Mouse (Mus musculus) limb, embryonic 14.5 days (tissue): ENCODE data around the gene Ager. TPM values are rescaled to one million over a fixed set of nuclear protein-coding genes. Genes with fewer than 3 reads are reported as not detected.

ENCODE experiments used
- ATAC-seq: fragments of 200-750 bp; cut with Nextera tagmentation; 2 replicates; pipeline ENCODE4 v1.8.0; 2017; ENCODE audit warnings: low read depth, moderate number of reproducible peaks, moderate TSS enrichment; ENCODE audit not compliant: low FRiP score
- DNase-seq: peaks from one replicate; pipeline ENCODE4 v3.0.0-alpha.2; 2015; ENCODE audit warnings: low spot score
- H3K27ac ChIP-seq: fragments of 300-500 bp; sonication (generic); replicated peaks from 2 replicates; pipeline ENCODE4 v1.5.1; 2014; ENCODE audit warnings: low read depth, mild to moderate bottlenecking, low read length, moderate library complexity, mixed read lengths
- H3K27me3 ChIP-seq: fragments of 300-500 bp; sonication (generic); 2 replicates; pipeline ENCODE4 v1.6.1; 2014; ENCODE audit warnings: low read length, mixed read lengths; ENCODE audit not compliant: control insufficient read depth, insufficient read depth
- H3K36me3 ChIP-seq: fragments of 300-500 bp; sonication (generic); 2 replicates; pipeline ENCODE4 v1.6.1; 2014; ENCODE audit warnings: mild to moderate bottlenecking, low read length, moderate library complexity, mixed read lengths; ENCODE audit not compliant: control insufficient read depth, insufficient read depth
- H3K4me1 ChIP-seq: fragments of 300-500 bp; sonication (generic); 2 replicates; pipeline ENCODE4 v1.6.1; 2014; ENCODE audit warnings: antibody characterized with exemption, low read length, mixed read lengths; ENCODE audit not compliant: control insufficient read depth, insufficient read depth
- H3K4me2 ChIP-seq: fragments of 300-500 bp; sonication (generic); replicated peaks from 2 replicates; pipeline ENCODE4 v1.6.1; 2014; ENCODE audit warnings: low read depth, mild to moderate bottlenecking, low read length, moderate library complexity; ENCODE audit not compliant: severe bottlenecking
- H3K4me3 ChIP-seq: fragments of 300-500 bp; sonication (generic); replicated peaks from 2 replicates; pipeline ENCODE4 v1.5.1; 2014; ENCODE audit warnings: low read length
- H3K9ac ChIP-seq: fragments of 300-500 bp; sonication (generic); 2 replicates; pipeline ENCODE4 v1.6.1; 2014; ENCODE audit warnings: mild to moderate bottlenecking, low read depth, low read length, moderate library complexity; ENCODE audit not compliant: severe bottlenecking
- H3K9me3 ChIP-seq: fragments of 300-500 bp; sonication (generic); 2 replicates; pipeline ENCODE4 v1.6.1; 2016; ENCODE audit warnings: low read length; ENCODE audit not compliant: control insufficient read depth
- POLR2A ChIP-seq: fragments of 200-500 bp; IDR thresholded peaks from 2 replicates; pipeline ENCODE4 v1.8.0; 2012; ENCODE audit warnings: inconsistent platforms, mild to moderate bottlenecking, moderate library complexity, borderline replicate concordance; ENCODE audit not compliant: insufficient read depth, insufficient read length; ENCODE audit errors: extremely low read depth
- WGBS: fragments of 180-500 bp; shearing (Covaris S2); extraction: QIAGEN DNeasy Blood & Tissue Kit; methylation state at CpG from one replicate; pipeline ENCODE4 v1.1.7; 2014; 5-methylcytosine and 5-hydroxymethylcytosine counted together
- polyA plus RNA-seq, 2 experiments: library from polyadenylated mRNA; depleted of rRNA in 1 of 2; stranded (reverse) in 1 of 2; unstranded in 1 of 2; fragments of >200 nt; fragmentation: Nextera tagmentation in 1 of 2; extraction: Ambion mirVana in 1 of 2; gene quantifications; 2 replicates each; pipeline versions ENCODE4 v1.2.1 to v1.2.3; 2012 to 2014

Gene Ager
- polyA plus RNA-seq, 2 experiments, result 2.1 to 12.2 TPM

- Histone ChIP-seq H3K4me2 (no peak overlapping the region), H3K36me3 (peaks cover 44% of the 10 kb centered on the region), H3K27me3 (no peaks in the 10 kb centered on the region), H3K4me3 (no peak overlapping the region), H3K9ac (no peak overlapping the region), H3K9me3 (no peaks in the 10 kb centered on the region), H3K27ac (no peak overlapping the region), H3K4me1 (peaks cover 26% of the 10 kb centered on the region)
- ATAC-seq, result no peak
- no peak for TF ChIP-seq POLR2A
- WGBS, result 70% methylated on average over 8 of the region's 8 CpGs
- DNase-seq, result no peak
Observed at GRCm38 (mm10) chr17:34596098-34596497, 1.6 kb upstream of the Ager start.

GRCm38 (mm10) chr17:34599891-34600290, 2.2 kb downstream of the Ager start:
- Histone ChIP-seq H3K4me1 (peaks cover 20% of the 10 kb centered on the region), H3K27ac (no peak overlapping the region), H3K9ac (no peak overlapping the region), H3K27me3 (no peaks in the 10 kb centered on the region), H3K36me3 (peaks cover 41% of the 10 kb centered on the region), H3K4me2 (no peak overlapping the region), H3K9me3 (no peaks in the 10 kb centered on the region), H3K4me3 (no peak overlapping the region)
- no peak for TF ChIP-seq POLR2A
- DNase-seq (no peak), ATAC-seq (no peak)
- WGBS, result 73% methylated on average over 9 of the region's 9 CpGs

GRCm38 (mm10) chr17:34601796-34602195, 4.1 kb downstream of the Ager start:
- no peak for TF ChIP-seq POLR2A
- peaks cover 28% of the 10 kb centered on the region for H3K4me1 ChIP-seq
- no peak overlapping the region; the same call in 1 of the 2 replicates for H3K4me3 ChIP-seq
- H3K27me3 ChIP-seq, result no peaks in the 10 kb centered on the region
- H3K4me2 ChIP-seq, result no peak overlapping the region
- no peak overlapping the region for H3K27ac ChIP-seq
- no peak overlapping the region for H3K9ac ChIP-seq
- no peaks in the 10 kb centered on the region for H3K9me3 ChIP-seq
- H3K36me3 ChIP-seq, result peaks cover 22% of the 10 kb centered on the region
- no peak for ATAC-seq
- no peak for DNase-seq
- 88% methylated on average over 12 of the region's 12 CpGs for WGBS

- Histone ChIP-seq H3K4me3 (peak within 1 kb of the TSS; percentile 95), H3K9me3 (no peaks in the 10 kb centered on the region), H3K27ac (peak within 1 kb of the TSS; percentile 71), H3K4me2 (peak within 1 kb of the TSS; percentile 92), H3K9ac (peak within 1 kb of the TSS; percentile 55), H3K27me3 (no peaks in the 10 kb centered on the region), H3K36me3 (peaks cover 27% of the 10 kb centered on the region), H3K4me1 (peaks cover 24% of the 10 kb centered on the region)
- under 1% methylated on average over 29 of the region's 30 CpGs for WGBS
- peak; percentile 95 for ATAC-seq
- DNase-seq, result peak; percentile 100
- no peak for TF ChIP-seq POLR2A
Observed at GRCm38 (mm10) chr17:34603375-34604060, 5.9 kb downstream of the Ager start, which contains the start of gene Rnf5. TSS of gene Rnf5 (minus strand) at chr17:34603690.

- no peaks in the 10 kb centered on the region for H3K9me3 ChIP-seq
- no peak for TF ChIP-seq POLR2A
- H3K4me2 ChIP-seq, result peak within 1 kb of the TSS; percentile 92
- 0% methylated on average over 35 of the region's 35 CpGs for WGBS
- peaks cover 30% of the 10 kb centered on the region for H3K36me3 ChIP-seq
- peak within 1 kb of the TSS; percentile 95 for H3K4me3 ChIP-seq
- H3K27me3 ChIP-seq, result no peaks in the 10 kb centered on the region
- H3K9ac ChIP-seq, result peak within 1 kb of the TSS; percentile 88
- peak; percentile 100 for DNase-seq
- peak within 1 kb of the TSS; percentile 71 for H3K27ac ChIP-seq
- peak; percentile 89 for ATAC-seq
- H3K4me1 ChIP-seq, result peaks cover 26% of the 10 kb centered on the region
Observed at GRCm38 (mm10) chr17:34604061-34604508, 6.4 kb downstream of the Ager start, which contains the start of gene Agpat1. TSS of gene Agpat1 (plus strand) at chr17:34604262.
